Mouse (Mus musculus): ENCODE measurements around the gene Gm13272.
"Not testable (repeated sequence)": the region's sequence is repeated elsewhere in the genome, so short reads cannot be mapped to it uniquely, and the experiment has no call there.

Gm13272 gene

GRCm38 (mm10) chr4:88779550-88779949 is at the start of gene Gm13272:
TSS of gene Gm13272 (plus strand) at chr4:88779850.
- not testable (repeated sequence) for DNase-seq (ENCODE audit: low spot score)

DNA sequence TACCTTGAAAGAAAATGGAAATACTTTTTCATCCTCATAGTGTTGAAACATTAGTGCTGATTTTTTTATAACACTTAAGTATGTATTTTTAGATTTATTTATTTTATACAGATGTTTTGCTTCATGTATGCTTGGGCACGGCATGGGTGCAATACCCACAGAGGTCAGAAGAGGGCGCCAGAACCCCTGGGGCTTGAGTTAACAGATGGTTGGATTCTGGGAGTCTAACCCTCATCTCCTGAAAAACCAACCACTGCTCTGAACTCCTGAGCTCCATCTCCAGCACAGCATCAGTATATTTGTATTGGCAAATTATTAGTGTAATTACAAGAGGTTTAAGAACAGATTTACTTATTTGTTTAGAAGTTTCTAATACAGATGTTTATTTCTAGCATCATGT is 41.2 kb upstream of the Gm13272 start:
- DNase-seq (ENCODE audit: low spot score): peak; percentile 31

DNA sequence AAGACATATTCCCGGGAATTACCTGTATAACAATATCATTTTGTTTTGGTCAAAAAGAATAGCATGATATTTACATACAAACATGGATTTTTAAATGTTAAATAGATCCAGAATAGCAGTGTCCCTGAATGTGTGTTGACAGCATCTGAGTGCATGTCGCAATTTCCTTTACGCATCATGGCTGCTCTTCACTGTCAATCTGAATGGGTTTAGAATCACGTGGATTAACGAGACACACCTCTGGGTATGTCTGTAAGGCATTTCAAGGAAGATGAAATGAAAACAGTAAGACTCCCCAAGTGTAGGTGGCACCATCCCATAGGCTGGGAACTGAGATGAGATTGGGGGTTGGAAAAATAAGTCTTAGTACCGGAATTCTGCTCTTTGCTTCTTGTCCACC is 40.6 kb upstream of the Gm13272 start:
- DNase-seq (ENCODE audit: low spot score): no peak

GRCm38 (mm10) chr4:88741426-88741825 is 38.2 kb upstream of the Gm13272 start:
- DNase-seq (ENCODE audit: low spot score): no peak

- DNase-seq (ENCODE audit: low spot score): no peak
Observed at GRCm38 (mm10) chr4:88742771-88743371, 36.8 kb upstream of the Gm13272 start.

DNA sequence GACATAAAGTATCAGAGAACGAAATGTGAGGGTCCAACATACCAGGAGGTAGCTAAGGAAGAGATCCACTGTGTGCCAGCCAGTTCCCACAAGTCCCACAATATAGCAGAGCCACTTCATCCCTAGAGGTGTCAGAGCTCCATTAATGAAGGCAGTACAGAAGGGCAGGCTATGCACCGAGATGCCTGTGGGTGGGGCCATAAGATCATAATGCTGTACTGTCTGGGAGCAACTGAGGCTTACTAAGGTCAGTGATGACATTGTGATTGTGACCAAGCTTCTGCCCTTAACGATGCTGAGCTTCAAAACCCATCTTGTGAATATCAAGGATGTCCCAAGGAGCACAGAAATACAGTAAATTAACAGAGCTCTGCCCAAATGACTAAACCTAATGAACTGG is 35.4 kb upstream of the Gm13272 start:
- DNase-seq (ENCODE audit: low spot score): no peak

DNA sequence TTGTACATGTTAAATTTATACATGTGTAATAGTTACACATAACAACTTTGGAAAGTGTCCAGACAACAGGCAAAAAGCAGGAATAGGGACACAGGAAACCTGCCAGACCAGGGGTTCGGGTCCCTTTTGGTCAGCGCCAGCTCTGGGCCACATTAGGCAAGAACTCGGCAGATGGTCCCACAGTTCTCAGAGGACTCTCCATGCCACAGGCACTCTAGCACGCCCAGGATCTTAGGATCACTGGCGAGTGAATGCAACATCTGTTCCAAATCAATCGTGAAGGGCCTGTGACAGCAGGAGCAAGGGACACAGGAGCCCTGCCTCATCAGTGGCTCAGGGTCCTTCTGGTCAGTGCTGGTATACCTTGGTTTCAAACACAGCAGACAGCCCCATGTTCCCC is 29.7 kb upstream of the Gm13272 start:
- DNase-seq (ENCODE audit: low spot score): no peak

DNA sequence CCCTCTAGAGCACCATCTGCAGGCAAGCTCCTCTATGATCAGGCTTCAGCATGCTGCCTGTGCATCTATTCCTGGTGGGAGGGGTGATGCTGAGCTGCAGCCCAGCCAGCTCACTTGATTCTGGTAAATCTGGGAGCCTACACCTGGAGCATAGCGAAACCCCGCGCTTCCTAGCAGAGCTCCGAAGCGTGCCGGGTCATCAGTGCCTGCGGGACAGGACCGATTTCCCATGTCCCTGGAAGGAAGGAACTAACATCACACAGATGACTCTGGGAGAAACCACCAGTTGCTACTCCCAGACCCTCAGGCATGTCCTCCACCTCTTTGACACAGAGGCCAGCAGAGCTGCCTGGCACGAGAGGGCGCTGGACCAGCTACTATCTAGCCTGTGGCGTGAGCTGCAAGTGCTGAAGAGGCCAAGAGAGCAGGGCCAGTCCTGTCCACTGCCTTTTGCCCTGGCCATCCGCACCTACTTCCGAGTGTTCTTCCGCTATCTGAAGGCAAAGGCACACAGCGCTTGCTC is 24.8 kb upstream of the Gm13272 start, which contains the start of gene Gm13271:
Gene Gm13271 (plus strand): TSS at position 51 of the 523 bp plus-strand sequence.
- DNase-seq (ENCODE audit: low spot score): peak; percentile 78

- DNase-seq (ENCODE audit: low spot score): not testable (repeated sequence)
Observed at GRCm38 (mm10) chr4:88756581-88757513, 22.8 kb upstream of the Gm13272 start.

DNA sequence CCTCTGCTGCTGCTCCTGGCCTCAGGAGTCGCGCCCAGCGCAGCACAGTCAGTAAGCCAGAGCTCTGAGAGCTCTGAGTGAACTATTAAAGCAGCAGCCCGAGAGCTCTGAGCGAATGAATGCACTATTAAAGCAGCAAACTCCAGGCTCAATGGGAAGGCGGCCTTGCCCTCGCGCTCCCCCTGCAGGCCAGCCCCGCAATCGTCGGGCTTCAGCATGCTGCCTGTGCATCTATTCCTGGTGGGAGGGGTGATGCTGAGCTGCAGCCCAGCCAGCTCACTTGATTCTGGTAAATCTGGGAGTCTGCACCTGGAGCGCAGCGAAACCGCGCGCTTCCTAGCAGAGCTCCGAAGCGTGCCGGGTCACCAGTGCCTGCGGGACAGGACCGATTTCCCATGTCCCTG is 22.0 kb upstream of the Gm13272 start:
- peak; percentile 84 for DNase-seq (ENCODE audit: low spot score)

- DNase-seq (ENCODE audit: low spot score): not testable (repeated sequence)
Observed at GRCm38 (mm10) chr4:88758751-88759150, 20.9 kb upstream of the Gm13272 start.

DNA sequence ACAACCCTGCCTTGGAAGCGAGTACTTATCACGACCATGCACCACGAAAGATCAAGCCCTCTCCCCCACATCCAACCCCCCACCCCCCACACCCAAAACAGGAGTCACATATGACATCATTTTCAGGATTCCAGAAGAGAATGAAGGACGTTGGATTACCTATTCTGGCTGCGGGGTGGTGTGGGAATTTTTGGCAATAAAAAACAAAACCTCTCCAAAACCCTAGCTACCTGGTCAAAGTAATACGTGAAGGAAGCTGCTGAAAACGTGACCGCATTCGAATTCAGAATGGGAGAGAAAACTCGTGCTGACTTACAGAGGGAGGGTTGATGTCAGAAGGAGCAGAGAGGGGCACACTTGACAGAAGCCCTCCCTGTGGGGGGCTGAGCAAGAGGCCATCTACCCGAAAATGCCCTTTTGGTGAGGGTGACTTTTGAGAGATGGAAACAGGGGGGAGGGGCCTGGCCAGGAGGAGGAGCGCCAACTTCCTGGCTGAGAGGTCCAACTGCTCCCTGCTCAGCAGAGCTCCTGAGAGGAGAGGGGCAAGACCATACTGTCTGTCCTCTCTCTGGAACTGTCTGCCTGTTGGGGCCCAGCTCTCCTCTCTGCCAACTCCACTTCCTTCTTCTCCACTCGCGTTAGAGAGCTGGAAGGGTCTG is 19.9 kb upstream of the Gm13272 start, which contains the start of gene Gm13283:
Gene Gm13283 (plus strand): TSS at position 510 of the 659 bp plus-strand sequence.
- DNase-seq (ENCODE audit: low spot score): peak; percentile 35

DNA sequence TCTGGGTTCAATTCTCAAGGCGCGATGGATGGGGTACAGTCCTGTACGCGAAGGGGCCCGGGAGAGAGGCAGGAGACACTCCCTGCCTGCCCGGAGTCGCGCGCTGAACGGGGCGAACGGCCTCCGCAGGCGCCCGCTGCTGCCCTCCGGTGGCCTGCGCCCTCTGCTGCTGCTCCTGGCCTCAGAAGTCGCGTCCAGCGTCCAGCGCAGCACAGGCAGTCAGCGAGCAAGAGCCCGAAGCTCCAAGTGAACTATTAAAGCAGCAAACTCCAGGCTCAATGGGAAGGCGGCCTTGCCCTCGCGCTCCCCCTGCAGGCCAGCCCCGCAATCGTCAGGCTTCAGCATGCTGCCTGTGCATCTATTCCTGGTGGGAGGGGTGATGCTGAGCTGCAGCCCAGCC is 19.2 kb upstream of the Gm13272 start:
- DNase-seq (ENCODE audit: low spot score): peak; percentile 63

DNA sequence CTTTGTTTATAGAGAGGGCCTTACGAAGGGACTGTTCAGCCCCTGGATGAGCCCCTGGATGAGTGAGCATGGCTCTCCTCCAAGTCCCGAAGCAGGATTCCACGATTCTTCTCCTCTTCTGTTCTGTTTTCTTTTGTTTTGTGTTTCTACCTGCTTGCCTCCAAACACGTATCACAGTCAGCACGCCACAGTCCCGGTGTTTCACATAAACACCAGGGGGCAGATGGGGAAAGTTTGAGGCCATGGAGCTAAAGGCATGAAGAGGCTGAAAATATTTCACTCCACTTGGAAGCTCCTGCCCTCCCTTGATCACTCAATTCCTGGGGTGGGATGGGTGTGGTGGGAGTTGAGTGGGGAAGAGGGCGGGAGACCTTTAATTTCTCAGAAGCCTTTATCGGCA is 17.9 kb upstream of the Gm13272 start:
- DNase-seq (ENCODE audit: low spot score): peak; percentile 73

GRCm38 (mm10) chr4:88762341-88762740 is 17.3 kb upstream of the Gm13272 start:
- not testable (repeated sequence) for DNase-seq (ENCODE audit: low spot score)

GRCm38 (mm10) chr4:88763384-88764018 is 16.1 kb upstream of the Gm13272 start:
- DNase-seq (ENCODE audit: low spot score): peak; percentile 40

GRCm38 (mm10) chr4:88773534-88773933 is 6.1 kb upstream of the Gm13272 start, which contains the start of gene Gm13290:
TSS of gene Gm13290 (plus strand) at chr4:88773834.
- DNase-seq (ENCODE audit: low spot score): not testable (repeated sequence)

DNA sequence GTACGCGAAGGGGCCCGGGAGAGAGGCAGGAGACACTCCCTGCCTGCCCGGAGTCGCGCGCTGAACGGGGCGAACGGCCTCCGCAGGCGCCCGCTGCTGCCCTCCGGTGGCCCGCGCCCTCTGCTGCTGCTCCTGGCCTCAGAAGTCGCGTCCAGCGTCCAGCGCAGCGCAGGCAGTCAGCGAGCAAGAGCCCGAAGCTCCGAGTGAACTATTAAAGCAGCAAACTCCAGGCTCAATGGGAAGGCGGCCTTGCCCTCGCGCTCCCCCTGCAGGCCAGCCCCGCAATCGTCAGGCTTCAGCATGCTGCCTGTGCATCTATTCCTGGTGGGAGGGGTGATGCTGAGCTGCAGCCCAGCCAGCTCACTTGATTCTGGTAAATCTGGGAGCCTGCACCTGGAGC is 3.0 kb upstream of the Gm13272 start, which contains the start of gene Gm13289:
Gene Gm13289 (plus strand): TSS at position 301 of the 400 bp plus-strand sequence.
- DNase-seq (ENCODE audit: low spot score): not testable (repeated sequence)

- not testable (repeated sequence) for DNase-seq (ENCODE audit: low spot score)
Observed at GRCm38 (mm10) chr4:88780320-88780719, 670 bp downstream of the Gm13272 start.

- DNase-seq (ENCODE audit: low spot score): not testable (repeated sequence)
Observed at GRCm38 (mm10) chr4:88781831-88782230, 2.2 kb downstream of the Gm13272 start, which contains the start of gene Ifnz. TSS of gene Ifnz (plus strand) at chr4:88782131.

- DNase-seq (ENCODE audit: low spot score): not testable (repeated sequence)
Observed at GRCm38 (mm10) chr4:88782335-88782734, 2.7 kb downstream of the Gm13272 start.

Data from testis, postnatal 14 days (tissue).